Mouse (Mus musculus) hematopoietic stem cell, adult 5-6 weeks (primary cell): ENCODE results near the gene Phlpp1. TPM values are rescaled to one million over a fixed set of nuclear protein-coding genes. Genes with fewer than 3 reads are reported as not detected.

Source experiments
- ATAC-seq, 2 experiments: fragments of 125-278 bp in 1 of 2; replicated peaks in 1 of 2; 2 replicates each; pipeline ENCODE4 v1.8.0; 2016 to 2017; ENCODE audit warnings: inconsistent platforms in 2 of 2, mild to moderate bottlenecking in 2 of 2, moderate number of reproducible peaks in 2 of 2, low read depth in 1 of 2, moderate TSS enrichment in 1 of 2; ENCODE audit not compliant: low FRiP score in 2 of 2, poor library complexity in 2 of 2, severe bottlenecking in 2 of 2, insufficient read depth in 1 of 2, low TSS enrichment in 1 of 2
- total RNA-seq: library from RNA; stranded (forward); fragments of 172-1452, 232-1000 nt; gene quantifications from 2 replicates; pipeline ENCODE4 v1.2.3, GENCODE M21; 2017

Phlpp1 gene
- total RNA-seq, 1 experiment from 2014 or later: 10.7 TPM

DNA sequence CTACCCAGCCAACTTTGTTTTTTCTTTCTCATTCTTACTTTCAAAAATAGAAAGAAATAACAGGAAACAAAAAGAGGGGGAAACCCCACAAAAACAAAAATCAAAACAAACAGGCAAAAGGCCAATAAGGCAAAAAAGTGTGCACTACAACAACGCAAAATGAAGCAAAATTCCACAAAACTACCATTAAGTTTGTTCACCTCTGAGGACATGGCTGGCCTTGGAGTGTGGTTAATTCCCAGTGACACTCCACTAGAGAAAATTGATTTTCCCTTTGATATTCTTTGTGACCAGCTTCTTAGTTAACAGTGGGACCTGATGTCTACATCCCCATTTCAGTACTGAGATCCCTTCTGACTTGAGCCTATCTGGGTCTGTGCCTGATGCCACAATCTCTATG is 202.1 kb downstream of the Phlpp1 start:
- ATAC-seq: no peak

DNA sequence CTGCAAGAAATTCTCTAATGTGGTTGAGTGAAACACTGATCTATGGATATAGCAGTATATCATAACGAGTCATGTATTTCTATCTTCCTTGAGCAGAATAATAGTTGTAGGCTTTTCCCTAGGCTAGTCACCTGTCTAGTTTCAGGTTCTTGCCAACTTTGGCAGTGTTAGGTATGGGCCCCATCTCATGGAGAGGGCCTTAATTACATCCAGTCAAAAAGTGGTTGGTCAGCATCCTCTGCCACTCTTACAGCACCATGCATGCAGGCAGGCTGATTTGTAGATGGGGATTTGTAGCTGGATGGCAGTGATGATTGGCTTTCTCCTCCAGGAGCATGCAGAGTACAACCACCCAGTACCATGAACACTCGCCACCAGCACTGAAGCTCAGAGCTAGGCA is 202.7 kb downstream of the Phlpp1 start:
- ATAC-seq: peak in 1 of 2 experiments; percentile 22; a peak in 1 of 4 replicates

DNA sequence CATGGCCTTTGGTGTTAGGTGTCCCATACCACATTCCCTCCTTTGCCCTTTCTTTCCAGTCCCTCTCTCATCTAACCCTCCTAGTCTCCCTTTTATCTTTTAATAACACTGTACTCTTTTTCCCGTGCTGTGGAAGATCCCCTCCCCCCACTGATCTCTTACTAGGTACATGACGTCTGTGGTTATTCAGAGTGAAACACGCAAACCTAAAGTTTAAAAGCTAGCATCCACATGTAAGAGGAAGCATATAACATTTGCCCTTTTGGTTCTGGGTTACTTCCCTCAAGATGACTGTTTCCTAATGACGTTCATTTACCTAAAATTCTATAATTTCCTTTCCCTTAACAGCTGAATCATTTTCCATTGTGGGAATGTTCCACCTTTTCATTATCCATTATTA is 203.4 kb downstream of the Phlpp1 start:
- no peak for ATAC-seq

DNA sequence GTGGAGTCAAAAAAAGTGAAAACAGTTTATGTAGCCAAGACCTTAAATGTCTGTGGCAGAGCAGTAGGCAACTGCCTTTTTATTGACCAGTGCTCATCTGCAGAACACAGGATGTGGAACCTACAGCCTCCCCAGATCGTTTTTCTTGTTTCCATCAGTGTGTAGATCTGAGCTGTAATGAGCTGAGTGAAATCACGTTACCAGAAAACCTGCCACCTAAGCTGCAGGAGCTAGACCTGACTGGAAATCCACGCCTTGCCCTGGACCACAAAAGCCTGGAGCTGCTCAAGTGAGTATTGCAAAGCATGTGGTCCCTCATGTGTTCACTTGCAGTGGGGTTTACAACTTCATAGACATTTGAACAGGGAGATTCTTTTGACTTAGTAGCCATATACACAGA is 204.5 kb downstream of the Phlpp1 start:
- no peak for ATAC-seq

DNA sequence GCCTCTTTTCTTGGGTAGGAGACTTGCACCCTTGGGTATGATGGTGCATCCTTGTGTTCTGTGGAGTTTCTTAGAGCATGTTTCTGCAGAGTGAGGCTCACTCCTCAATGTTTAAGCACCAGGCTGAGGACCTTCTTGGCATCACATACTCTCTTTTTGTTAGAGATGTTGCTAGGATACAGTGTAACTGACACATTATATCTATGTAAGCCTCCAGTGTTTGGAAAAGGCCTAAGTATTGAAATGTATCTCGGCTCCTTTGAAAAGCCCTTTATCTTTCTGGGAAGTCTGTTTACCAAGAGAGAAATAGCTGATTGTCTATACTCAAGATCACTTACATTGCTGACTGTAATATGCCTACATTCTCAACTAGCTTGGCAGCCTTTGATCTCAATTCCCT is 208.9 kb downstream of the Phlpp1 start:
- no peak for ATAC-seq

DNA sequence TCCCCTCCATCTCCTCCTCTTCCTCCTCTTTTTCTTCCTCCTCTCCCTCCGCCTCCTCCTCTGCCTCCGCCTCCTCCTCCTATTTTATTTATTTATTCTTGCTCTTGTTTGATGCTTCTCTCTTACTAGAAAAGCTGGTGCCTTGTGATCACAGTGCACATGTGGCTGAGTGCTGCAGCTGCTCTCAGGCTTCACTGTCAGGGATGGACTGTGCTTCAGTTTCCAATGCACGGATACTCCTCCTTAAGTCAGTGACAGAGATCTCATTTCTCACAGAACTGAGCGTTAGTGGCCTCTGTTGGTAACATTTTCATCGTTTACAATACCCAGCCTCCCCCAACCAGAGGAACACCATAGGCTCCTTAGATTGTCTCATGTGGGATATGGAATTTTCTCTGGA is 215.0 kb downstream of the Phlpp1 start:
- no peak for ATAC-seq

DNA sequence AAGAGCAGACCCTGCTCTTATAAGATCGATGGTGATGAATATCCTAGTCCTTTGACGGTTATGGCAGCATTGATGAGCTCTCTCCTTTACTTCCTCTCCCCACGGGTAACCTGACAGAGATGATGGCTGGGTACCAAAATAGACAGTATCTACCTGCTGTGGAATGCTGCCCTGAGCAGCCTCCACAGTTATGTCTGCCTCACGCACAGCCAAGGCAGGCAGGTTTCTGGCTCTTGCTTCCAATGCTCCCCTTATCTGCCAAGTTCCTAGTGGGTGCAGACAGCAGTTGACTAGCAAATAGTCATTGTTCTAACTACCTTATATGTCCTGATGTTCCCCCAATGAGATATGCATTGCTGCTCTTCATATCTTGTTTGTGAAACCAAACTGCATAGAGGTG is 215.7 kb downstream of the Phlpp1 start:
- no peak for ATAC-seq

DNA sequence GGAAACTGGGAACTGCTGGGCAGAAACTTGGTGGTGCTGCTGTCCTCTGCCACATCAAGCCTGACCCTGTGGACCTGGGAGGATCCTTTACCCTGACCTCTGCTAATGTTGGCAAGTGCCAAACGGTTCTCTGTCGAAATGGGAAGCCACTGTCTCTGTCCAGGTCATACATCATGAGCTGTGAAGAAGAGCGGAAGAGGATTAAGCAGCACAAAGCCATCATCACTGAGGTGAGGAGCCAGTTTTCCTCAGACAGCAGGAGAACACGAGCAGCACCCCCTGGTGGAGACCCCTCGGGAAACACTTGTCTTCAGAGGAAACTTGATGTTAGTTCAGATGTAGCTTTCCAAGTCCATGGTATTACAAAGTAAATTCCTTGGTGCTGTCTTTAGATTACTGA is 218.1 kb downstream of the Phlpp1 start:
- ATAC-seq: peak; percentile 67 to 85

DNA sequence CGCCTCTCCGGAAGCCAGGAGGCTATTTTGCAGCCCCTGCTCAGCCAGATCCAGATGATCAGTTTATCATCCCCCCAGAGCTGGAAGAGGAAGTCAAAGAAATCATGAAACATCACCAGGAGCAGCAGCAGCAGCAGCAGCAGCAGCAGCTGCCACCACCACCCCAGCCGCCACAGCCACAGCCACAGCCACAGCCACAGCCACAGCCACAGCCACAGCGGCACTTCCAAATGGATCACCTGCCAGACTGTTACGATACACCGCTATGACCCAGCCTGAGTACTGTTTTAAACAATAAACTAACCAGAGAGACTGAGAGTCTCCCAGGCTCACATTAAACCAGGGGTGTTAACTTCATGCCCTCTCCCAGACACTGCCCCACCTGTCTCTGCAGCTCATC is 221.5 kb downstream of the Phlpp1 start:
- no peak for ATAC-seq

DNA sequence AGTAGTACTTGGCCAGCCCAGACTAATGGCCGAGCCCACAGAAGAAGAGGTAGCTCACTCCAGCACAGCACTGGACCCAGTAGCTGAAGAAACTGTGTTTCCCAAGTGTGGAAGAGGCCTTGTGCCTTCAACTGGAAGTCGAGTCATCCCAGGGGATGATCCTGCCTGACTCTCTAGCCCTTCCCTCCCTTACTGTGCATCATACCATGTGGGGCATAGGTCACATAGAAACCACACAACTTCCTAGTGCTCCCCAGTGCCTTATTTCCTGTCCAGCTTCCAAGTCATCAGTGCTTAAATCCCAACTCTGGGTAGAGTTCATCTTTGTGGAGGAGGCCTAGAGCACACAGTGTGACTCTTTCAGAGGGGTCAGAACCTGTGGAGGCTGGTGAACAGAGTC is 223.1 kb downstream of the Phlpp1 start:
- ATAC-seq: no peak

DNA sequence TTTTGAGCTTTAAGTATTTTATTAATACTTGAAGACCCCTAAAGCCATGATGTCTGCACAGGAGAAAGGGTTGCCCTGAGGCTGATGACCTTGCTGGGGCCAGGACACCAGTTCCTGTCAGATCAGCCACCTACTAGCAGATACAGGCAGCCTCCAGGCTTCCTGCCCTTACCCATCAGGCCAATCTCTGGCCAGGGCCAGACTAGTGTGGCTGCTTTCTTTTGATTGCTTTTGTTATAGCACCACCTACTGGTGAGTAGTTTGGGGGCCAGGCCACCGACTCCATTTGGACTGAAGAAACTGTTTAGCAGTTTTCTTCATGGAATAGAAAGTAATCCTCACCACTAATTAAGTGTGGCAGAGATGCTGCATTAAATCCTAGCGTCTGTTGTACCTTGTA is 223.9 kb downstream of the Phlpp1 start:
- ATAC-seq: peak; percentile 82 to 86

DNA sequence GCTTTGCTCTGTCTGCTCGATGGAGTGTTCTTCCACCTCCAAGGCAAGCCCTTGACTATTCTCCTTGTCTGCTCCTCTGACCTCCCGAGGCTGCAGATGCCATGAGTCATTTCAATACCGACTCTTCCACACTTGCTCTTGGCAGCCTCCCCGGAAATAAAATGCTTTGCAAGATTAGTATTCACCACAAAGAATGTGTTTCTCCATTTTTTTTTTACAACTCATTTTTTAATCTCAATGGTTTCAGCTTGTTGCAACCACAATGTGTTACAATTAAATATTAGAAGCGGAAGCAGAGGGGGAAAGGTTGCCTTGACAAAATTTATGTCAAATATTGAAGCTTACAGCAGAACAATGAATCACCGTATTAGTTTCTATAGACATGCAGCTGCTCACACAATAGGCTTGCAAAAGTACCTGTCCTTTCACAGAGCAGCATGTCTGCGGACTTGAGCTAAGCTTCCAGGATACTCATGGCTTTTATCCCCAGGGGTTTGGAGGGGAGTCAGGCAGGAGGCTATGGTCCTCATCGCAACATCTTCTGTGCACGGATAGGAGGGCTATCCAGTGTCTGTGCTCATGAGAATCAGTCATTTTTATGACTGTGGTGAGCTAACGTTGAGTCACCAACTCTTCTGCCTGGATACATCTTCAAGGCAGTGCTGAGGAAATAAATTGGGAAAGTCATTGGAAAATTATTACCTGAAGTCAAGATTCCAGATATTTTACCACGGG is 229.5 kb downstream of the Phlpp1 start:
- peak; percentile 83 to 90 for ATAC-seq

DNA sequence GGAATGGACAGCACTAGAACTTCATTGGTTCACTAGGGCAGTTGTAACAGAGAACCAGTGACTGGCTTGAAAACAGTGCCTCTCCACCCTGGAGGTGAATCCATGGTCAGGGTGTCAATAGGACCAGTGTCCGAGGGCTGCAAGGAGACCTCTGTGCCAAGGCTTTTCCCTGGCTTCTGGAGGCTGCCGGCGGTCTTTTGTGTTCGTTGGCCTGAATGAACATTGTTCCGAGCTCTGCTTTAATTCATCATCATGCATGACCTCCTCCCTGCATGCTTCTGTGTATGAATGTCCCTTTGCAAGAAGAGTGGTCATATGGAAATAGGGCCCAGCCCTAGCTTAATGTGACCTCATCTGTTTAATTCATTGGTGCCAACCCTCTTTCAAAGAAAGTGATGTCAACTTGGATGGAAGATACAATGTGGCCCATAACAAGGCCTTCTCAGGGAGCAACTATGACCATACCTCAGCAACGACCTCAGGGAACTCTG is 231.5 kb downstream of the Phlpp1 start:
- ATAC-seq: no peak

DNA sequence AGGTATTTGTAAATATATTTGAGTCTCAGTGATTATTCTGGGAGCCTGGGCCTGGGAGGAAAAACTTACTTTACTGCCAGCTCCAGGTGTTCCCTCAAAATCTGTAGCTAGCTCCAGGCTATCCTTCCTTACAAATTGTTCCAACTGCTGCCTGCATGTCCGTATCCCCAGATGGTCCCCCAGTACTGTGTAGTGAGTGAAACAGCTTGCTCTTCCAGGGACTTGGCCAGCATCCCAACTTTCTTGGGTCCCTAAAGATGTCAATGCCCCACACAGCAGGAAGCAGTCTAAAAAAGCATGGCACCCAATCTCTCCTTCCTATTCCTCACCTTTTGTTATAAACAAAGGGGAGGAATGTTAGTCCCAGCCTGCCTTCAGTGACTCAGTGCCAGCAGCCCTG is 235.3 kb downstream of the Phlpp1 start:
- no peak for ATAC-seq

DNA sequence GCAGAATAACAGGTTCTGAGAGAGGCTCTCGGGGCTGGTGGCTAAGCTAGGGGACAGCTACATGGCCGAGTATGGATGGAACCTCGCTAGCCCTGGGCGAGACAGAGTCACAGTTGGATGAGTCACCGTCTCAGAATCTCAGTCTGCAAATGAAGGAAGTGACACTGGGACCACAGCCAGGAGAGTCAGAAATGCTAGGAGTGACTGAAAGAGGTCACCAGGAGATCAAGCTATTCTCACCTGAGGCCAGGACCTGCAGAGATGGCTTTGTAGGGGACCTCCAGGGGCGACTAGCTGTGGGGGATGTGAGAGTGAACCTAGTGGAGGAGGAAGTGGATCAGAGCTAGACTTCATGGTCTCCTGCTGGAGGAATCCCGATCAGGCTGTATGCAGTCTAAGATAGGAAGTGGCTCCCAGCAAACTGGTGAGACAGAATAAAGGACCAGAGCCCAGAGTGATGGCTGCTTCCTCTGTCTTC is 236.4 kb downstream of the Phlpp1 start:
- ATAC-seq: peak; percentile 57 to 68

DNA sequence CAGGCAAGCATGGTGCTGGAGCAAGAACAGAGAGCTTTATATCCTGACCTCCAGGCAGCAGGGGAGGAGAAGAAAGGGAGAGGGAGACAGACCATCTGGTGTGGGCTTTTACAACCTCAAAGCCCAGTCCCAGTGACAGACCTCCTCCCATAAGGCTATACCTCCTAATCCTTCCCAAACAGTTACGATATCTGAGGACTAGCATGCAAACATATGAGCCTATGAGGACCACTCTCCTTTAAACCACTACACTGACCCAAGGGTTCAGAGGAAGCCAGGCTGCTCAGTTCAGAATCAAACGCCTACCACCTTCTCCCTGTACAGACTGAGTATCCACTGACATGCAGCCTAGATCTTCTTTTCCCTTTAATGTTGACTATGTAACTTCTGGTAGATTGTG is 239.3 kb downstream of the Phlpp1 start:
- no peak for ATAC-seq

DNA sequence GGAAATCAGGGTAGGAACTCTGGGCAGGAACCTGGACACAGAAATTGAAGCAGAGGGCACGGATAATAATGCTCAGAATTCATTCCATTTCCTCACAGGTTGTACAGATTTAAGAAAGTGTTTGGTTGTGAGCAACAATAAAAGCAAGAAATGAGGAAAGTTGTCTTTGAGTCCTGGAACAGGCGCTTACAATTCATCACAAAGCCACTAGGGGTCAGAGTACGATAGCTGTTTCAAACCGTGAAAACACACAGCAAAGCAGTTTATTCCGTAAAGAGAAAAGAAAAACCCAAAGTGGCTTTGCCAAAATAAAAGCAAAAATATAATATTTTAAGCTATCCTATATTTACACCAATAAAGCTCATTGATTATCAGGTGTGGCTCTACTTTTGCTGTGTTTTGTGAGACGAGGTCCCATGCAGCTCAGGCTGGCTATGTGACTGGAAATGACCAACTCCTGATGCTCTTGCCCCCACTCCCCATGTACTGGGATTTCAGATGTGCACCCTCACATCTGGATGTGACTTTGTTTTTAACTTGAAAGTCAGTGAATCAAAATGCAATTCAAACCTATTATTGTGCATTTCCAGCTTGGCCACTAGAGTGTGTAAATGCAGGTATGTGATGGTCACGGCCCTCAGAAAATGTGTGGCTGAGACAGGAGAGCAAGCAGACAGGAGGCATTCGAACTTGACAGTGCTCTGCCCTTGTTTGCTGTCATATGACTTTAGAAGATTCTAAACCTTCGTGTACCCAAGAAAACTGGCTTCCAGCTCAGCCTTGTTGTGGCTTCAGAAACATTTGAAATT is 253.8 kb downstream of the Phlpp1 start:
- ATAC-seq: peak; percentile 46 to 65; a peak in 2 of 4 replicates

DNA sequence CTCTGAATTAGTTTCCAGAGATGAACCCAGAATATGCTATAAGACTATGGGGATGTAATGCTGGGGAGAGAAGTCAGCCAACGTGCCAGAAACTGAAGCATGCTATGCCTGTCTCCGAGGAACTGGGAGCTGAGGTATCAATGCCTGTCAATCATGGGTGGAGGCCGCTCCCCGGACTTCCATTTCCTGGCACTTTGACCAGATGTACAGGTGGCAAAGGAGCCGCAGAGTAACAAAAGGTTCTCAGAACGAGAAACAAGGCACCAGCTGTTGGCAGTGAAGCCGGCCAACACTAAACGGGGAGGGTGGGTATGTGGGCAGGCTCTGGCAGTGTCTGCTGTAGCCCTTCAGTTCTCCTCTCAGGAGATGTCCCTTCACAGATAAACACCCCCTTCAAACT is 256.6 kb downstream of the Phlpp1 start:
- peak; percentile 33 to 52; a peak in 2 of 4 replicates for ATAC-seq
